Mouse (Mus musculus) lung, postnatal 25 days (tissue): Measurements from ENCODE around the gene Tbx15.

Experiments used
- DNase-seq: peaks from one replicate; pipeline ENCODE4 v3.0.0; 2022; ENCODE audit warnings: low spot score

Tbx15 gene

GRCm38 (mm10) chr3:99248831-99249550 is 8.8 kb downstream of the Tbx15 start:
- DNase-seq, result no peak

DNA sequence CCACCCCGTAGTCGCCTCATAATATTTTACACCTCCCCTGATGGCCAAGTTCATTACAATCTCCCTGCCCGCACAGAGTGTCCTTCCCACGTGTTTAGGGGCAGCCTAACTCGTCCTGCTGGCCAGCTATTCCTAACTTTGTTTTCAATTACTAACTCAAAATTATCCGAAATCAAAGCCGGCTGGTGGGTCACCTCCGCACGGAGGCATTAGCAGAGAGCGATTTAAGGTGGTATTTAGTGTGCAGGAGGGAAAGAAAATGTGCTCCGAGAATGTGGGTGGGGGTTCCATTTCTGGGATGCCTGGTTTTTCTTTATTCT is 9.3 kb downstream of the Tbx15 start:
- no peak for DNase-seq

DNA sequence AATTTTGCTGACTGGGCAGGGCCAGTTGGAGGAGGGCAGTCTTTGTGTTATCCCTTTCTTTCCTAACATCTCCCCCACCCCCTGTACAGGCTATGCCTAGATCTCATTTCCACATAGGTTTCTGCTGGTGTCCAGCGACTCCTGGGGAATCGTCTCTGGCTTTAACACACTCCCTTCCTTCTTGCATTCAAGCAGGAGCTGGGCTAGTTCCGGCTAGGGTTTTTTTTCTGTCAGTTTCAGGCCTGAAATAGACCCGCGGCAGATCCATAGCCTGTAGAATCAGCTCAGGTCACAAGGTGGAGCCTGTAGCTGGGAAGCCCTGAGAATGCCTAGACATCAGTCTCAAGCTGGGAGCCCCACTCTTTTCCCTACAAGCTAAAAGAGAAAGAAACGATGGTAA is 9.7 kb downstream of the Tbx15 start:
- no peak for DNase-seq

GRCm38 (mm10) chr3:99251271-99252165 is 11.3 kb downstream of the Tbx15 start:
- no peak for DNase-seq

DNA sequence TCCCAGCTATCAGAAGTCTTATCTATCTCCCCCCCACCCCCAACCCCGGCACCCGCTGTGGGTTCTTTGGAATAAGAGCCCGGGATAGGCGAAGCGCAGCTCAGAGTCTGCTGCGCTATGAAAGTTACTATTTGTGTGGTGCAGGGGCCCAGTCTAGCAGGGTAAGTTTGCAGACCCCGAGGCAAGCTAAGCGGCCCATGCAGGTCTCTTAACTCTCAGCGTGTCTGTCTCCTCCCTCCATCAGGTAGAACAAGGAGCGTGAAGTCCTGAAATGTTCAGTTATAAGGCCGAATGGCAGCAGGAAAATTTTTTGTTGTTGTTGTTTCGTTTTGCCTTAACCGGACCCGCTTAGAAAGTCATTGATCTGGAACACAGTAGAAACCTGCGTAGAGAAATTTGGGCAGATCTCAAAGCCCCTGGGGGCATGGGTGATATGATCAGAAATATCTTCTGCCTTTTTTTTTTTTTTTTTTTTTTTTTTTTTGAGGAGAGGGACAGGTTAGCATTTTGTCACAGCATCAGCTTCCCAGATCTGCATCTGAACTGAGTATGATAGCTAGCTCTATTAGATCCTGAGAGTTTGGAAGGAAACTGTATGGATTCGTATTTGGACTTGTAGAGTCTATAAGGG is 12.4 kb downstream of the Tbx15 start:
- no peak for DNase-seq

DNA sequence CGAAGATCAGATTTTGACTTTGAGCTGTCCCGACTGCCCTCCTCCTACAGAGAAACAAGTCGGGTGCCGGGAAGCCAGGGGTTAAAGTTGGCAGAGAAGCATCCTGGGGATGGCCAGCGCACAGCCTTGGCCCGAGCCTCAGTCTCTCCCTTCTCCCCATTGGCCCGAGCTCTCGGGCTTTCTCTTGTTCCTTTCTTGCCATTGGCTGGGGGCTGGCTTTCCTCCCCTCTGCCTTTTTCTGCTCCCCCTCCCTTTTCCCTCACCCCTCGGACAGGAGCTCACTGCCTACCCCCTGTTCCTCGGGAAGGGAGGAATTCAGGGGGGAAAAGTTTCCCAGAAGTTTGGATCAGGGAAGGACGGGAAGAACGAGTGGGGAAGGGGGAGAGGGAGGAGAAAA is 12.9 kb downstream of the Tbx15 start:
- no peak for DNase-seq

DNA sequence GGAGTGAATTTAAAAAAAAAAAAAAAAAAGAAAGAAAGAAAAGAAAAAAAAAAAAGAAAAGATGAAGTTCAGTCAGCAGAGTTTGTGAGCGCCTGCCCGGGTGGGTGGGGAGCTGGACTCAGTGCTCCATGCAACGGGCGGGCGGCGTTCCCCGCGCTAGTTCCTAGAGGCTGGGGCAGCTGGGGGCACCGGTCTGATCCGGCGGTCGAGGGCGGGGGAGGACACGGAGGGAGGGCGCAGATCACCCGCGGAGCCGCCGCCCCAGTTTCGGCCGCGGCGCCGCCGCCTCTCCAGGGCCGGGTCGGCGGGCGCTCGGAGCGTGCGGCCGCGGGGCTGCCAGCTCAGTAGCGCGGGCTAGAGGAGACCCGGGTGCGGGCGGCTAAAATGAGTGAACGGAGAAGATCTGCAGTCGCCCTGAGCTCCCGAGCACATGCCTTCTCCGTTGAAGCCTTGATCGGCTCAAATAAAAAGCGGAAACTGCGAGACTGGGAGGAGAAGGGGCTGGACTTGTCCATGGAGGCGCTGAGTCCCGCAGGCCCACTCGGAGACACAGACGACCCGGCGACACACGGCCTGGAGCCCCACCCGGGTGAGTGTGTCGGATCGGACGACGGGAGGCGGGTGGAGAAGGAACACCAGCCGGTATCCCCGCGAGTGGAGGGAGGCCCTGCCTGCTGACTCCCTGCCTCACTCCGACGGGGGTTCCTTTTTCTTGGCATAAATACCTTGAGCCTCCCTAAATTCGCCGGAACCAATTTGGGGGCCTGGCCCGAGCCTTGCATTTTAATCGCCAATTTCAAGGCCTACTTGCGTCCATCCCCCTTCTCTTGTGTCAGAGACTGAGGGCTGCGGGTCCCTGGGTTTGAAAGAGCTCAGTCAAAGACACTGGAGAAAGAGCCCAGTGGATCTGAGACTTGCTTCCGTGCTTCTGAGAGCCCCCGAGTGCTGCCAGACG is 13.6 kb downstream of the Tbx15 start:
- no peak for DNase-seq

GRCm38 (mm10) chr3:99254559-99255151 is 14.5 kb downstream of the Tbx15 start:
- DNase-seq, result no peak

DNA sequence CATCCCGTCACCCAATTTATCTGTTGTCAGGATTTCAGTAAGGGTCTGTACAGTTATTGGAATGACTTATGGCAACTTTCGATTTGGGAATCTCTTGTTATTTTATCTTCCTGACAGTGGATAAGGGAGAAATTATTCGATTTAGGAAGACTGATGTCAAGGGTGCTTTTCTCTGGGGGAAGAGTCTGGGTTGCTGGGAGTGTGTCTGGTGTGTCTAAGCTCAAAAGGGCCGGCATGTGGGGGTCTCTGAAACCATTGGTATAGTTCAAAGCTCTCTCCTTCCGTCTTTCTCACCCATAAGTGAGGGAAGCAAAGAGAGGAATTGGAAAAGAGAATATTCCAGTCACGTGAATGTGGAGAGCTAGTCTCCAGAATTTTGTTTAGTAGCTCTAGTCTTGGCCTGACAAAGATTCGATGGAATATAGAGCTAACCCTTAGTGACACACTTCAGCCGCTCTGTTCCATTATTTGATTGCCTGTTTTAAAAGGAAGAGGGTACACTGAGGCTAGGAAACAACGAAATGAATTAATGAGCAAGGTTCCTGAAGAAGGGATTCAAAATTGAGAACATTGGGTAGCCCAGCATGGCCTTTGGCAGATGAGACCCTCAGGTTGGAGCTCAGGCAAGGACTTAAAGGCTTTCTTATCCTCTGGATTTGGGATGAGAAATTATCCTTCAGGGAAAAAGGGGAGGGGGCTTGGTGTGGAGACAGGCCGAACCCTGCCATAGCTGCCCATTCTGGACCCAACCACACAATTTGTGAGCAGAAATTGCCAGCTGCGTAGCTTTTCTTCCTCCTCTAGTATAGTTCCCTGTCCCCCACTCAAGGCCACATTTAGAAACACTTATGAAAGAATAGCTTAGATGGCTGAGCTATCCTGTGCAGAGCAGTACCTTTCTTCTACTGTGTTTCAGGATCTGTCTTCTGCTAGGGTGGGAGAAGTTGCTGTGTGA is 15.5 kb downstream of the Tbx15 start:
- no peak for DNase-seq

DNA sequence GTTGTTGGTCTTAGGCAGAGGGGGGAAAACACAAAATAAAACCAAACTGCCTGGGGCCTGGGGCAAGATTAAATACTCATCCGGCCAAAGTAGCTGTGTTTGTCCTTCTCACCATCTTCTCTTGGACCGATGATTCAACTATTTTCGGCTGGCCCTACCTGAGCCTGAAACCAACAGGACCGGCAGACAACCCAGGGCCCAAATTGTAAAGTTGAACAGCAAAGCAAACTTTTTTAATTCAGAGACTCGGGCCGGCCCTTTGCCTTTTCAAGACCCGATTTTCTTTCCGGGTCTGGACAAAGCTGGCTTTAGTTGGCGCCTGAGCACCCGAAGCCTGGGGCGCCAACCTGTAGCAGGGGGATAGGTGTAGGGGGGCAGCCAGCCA is 16.2 kb downstream of the Tbx15 start:
- DNase-seq, result no peak

DNA sequence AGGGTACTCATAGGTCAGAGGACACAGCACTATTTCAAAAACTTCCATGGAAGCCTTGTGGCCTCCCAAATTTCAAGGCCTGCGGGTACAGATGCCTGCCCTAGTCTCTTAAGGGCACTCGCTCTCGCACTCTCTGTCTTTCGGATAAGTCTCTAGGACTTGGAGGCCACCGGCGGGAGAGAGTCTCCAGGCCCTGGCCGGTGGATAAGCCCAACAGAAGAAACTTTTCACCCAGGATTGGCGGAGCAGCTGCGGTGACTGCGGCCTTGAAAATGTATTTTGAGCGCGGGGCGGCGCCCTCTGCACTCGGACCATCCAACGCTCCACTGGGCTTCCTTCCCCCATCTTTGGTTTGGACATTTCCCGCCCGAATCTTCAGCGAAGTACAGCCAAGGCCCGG is 16.6 kb downstream of the Tbx15 start:
- no peak for DNase-seq

GRCm38 (mm10) chr3:99257586-99258577 is 17.7 kb downstream of the Tbx15 start:
- no peak for DNase-seq

GRCm38 (mm10) chr3:99259741-99260270 is 19.6 kb downstream of the Tbx15 start:
- no peak for DNase-seq

DNA sequence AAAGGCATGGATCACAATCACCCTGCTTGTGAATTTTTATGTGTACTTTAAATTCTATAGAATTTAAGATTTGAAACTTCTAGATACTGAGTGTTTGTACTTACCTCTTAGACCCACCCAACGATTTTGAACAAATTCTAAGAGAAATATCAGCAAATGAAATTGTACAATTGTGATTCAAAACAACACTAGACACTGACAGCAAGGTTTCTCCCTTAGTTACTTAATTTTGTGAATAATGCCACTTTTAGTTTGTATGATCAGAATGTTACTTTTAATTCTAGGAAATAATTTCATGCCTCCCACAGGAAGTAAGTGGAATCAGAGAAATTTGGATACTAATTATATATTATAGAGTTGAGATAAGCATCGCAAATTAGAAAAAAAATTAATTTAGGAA is 20.2 kb downstream of the Tbx15 start:
- no peak for DNase-seq

DNA sequence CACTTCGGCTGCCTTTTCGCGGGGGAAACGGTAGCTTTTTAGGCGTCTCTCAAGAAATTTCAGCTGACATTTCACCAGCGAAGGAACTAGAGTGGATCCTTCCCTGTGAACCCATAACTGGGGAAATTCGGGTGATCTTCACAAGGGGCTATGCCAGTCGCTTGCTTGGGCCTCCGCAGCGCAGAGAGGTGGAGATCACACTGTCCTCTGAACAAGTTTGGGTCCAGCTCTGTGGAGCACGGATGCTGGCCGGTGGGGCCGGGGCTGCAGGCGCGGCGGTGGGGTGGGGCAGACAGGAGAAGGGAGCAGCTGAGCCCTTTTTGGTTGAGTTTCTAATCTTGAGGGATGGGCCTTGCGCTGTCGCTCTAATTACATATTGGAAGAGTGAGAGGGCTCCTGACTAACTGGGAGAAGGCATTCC is 21.2 kb downstream of the Tbx15 start:
- DNase-seq, result no peak

DNA sequence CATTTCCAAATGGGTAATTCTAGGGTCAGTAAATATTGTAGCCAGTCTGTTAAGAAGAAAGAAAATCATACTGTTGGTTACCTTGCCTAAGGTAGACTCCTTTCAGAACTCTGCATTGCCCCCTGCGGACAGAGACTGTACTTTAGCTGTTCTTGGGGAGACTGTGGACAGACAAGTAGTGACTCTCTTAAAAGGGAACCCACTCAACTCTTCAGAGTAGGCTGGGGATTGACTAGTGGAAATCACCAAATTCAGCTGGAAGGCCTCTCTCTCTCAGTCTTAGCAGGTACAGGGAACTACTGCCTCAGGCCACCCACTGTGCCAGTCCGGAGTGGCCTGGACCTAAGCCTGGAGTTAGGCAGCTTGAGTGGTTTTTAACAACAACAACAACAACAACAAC is 21.8 kb downstream of the Tbx15 start:
- DNase-seq, result no peak

DNA sequence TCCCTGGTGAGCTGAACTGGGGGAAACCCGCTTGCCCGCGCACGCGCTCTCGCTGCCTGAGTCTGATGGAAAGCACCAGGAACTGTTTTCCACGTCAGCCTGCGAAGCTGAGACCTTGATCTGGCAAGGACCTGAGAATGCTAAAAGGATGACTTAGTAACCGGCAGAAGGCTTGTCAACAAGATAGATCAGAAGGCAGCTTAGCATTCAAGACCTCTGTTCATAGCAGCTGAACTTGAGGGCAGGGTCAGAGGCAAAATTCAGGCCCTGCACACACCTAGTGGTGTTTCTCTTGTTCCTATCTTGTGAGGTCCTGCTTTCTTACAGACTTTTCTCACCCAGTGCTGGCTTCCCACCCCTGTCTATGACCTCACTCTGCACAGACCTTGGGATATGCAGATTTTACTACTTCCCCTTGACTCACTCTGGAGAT is 23.3 kb downstream of the Tbx15 start:
- DNase-seq, result no peak

GRCm38 (mm10) chr3:99264695-99265094 is 24.5 kb downstream of the Tbx15 start:
- no peak for DNase-seq
